Mouse (Mus musculus): ENCODE measurements at regions not wholly inside any gene's neighbourhood (a gene's known extent, or its start where the extent isn't known, plus 50 kb on each side); places are given as distances from the start of the nearest gene placed in this dataset.

DNA sequence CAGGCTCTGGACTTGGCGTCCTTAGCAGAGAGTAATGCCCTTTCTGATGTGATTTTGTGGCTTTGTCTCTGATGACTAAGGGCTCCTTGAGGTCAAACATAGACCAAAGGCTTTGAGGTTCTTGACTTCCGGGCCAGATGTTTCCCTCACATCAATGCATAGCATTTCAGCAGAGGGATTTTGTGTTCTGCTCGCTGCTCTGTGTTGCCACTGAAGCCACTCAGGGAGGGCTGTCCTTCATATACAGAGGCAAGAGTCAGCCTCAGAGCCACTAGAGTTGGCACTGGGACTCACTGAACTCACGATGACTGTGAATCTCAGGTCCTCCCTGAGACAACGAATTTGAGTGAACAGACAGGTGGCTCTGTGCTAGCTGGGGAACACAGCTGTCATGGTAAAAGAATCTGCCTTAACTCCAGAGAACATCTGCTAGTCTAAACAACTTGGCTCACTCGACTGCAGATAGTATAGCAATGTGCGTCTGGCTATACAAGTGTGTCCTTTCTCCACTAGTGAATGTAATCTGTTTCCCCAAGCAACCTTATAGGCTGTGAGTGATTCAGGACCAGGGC, 74.3 kb downstream of the Gp2 start:
- no peaks in the 10 kb centered on the region for H3K36me3 ChIP-seq
- no peak for ATAC-seq
- H3K4me2 ChIP-seq: no peak overlapping the region
- no peak overlapping the region for H3K27ac ChIP-seq
- no peak overlapping the region for H3K4me3 ChIP-seq
- H3K9ac ChIP-seq: no peak overlapping the region
- WGBS (ENCODE audit: insufficient replicate concordance): 57% methylated on average over 7 of the region's 7 CpGs
- H3K27me3 ChIP-seq (replicated peaks): no peaks in the 10 kb centered on the region
- no peaks in the 10 kb centered on the region for H3K4me1 ChIP-seq
- no peaks in the 10 kb centered on the region for H3K9me3 ChIP-seq (replicated peaks)

DNA sequence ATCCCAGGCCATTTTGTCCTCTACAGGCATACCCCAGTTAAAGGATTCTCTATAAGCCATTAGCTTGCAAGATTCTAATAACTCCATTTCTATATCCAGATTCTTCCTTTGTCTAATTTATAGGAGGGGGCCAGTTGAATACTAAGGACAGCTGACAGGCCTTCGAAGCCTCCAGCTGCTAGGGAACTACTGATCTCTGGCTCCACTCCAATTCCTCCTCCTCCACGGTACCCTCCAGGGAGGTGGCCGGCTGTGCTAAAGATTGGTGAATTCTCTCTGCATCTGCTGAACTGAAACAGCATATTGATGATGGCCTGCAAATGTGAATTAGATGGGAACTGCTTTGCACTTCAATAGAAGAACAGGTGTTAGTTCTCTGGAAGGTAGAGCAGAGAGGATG, 79.2 kb downstream of the Gp2 start:
- H3K27ac ChIP-seq: no peak overlapping the region
- H3K9ac ChIP-seq: no peak overlapping the region
- 52% methylated on average over 3 of the region's 3 CpGs for WGBS (ENCODE audit: insufficient replicate concordance)
- H3K36me3 ChIP-seq: no peaks in the 10 kb centered on the region
- no peak overlapping the region for H3K4me3 ChIP-seq
- H3K9me3 ChIP-seq (replicated peaks): no peaks in the 10 kb centered on the region
- no peaks in the 10 kb centered on the region for H3K4me1 ChIP-seq
- H3K4me2 ChIP-seq: no peak overlapping the region
- H3K27me3 ChIP-seq (replicated peaks): no peaks in the 10 kb centered on the region
- no peak for ATAC-seq

DNA sequence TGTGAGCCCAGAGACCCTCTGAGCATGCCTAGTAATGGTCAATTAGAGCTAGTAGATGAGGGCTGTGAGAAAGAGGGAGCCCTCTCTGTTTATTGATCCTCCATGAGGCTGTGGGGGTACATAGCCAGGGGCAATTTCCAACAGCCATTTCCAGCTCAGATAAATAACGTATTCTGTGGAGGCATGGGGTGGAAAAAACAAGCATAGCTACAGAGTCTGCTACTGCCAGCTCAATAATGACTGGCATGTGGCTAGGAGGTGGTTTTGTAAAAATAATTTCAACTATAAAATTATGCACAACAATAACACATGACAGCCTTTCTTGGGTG, 94.9 kb downstream of the Gp2 start:
- Histone ChIP-seq H3K27me3 (replicated peaks) (no peaks in the 10 kb centered on the region), H3K4me1 (no peaks in the 10 kb centered on the region), H3K9me3 (replicated peaks) (no peaks in the 10 kb centered on the region), H3K4me3 (no peak overlapping the region), H3K27ac (no peak overlapping the region), H3K4me2 (no peak overlapping the region), H3K9ac (no peak overlapping the region), H3K36me3 (no peaks in the 10 kb centered on the region)
- ATAC-seq: no peak
- 45% methylated on average over 1 of the region's 1 CpGs for WGBS (ENCODE audit: insufficient replicate concordance)

DNA sequence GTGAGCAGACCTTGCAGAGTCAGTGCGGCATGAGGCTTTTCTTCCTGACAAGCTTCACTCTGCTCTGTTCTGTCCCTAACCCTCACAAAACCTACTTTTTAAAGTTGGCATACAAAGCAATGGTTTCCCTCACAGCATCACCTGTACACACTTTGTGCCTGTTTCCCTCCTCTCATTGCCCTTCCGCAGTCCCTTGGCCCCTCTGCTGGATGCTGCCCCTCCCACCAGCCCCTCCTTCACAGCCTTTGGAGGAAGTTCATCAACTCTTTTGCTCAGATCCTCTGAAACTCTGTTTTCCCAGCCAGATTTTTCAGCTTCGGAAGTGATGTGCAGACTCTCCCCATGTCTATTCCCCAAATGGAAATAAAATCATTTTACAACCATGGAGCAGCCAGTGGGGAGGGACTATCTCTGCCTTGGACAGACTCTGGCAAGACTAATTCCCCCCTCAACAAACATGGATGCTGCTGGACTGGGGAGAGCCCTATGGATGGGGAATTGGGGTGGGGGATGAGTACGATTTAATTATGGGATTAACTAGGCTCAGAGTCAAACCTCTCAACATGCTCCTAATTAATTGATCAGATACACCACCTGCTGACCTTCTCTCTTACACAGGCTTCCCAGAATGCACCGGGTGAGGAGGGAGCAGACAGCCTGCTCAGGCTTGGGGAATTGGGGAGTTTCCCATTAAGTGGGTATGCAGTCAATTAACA, 95.4 kb downstream of the Gp2 start:
- no peaks in the 10 kb centered on the region for H3K4me1 ChIP-seq
- H3K4me2 ChIP-seq: no peak overlapping the region
- no peak overlapping the region for H3K27ac ChIP-seq
- ATAC-seq: no peak
- no peaks in the 10 kb centered on the region for H3K9me3 ChIP-seq (replicated peaks)
- no peaks in the 10 kb centered on the region for H3K36me3 ChIP-seq
- no peak overlapping the region for H3K9ac ChIP-seq
- no peak overlapping the region for H3K4me3 ChIP-seq
- WGBS (ENCODE audit: insufficient replicate concordance): 60% methylated on average over 5 of the region's 5 CpGs
- H3K27me3 ChIP-seq (replicated peaks): no peaks in the 10 kb centered on the region

DNA sequence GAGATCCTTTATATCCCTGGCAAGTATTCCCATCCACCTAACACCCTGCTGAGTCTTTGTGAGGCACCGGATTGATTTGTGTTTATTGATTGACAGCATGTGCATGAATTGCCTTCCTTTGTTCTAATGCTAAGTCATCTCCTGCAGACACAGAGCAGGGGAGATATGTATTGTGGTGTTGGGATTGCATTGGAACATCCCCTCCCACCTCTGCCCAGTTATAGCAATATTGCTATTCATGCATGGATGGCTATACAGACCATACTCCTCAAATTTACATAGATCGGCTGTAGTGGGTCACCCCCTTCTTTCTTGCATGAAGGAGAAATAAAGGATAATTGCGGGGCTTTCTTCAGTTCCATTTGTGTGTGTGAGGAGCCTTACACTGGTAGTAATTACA, 101.7 kb downstream of the Gp2 start:
- no peak for ATAC-seq
- 57% methylated on average over 3 of the region's 3 CpGs for WGBS (ENCODE audit: insufficient replicate concordance)

DNA sequence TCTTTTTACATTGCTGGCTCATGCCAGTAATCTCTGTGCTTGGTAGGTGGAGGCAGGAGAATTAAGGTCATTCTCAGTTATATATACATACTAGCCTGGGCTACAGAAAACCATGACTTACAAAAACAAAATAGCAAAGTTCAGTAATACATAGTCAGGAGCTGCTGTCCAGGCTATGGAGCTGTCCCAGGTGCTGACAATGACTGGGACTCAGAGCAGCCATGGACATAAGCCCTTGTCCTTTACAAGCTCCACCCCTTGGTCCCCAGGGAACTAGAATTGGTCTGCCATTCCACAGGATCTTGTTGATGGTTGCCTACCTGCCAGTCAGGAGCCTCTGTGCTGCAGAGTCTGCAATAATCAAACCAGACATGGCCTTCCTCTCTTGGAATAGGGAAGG, 102.8 kb downstream of the Gp2 start:
- H3K4me2 ChIP-seq: no peak overlapping the region
- no peak overlapping the region for H3K4me3 ChIP-seq
- H3K36me3 ChIP-seq: no peaks in the 10 kb centered on the region
- H3K4me1 ChIP-seq: no peaks in the 10 kb centered on the region
- H3K27ac ChIP-seq: no peak overlapping the region
- no peaks in the 10 kb centered on the region for H3K27me3 ChIP-seq (replicated peaks)
- no peak overlapping the region for H3K9ac ChIP-seq
- no peaks in the 10 kb centered on the region for H3K9me3 ChIP-seq (replicated peaks)
- no peak for ATAC-seq

More for the DNA sequence above, 101.7 kb downstream of the Gp2 start:
- H3K9me3 ChIP-seq (replicated peaks): no peaks in the 10 kb centered on the region
- H3K4me2 ChIP-seq: no peak overlapping the region
- no peaks in the 10 kb centered on the region for H3K4me1 ChIP-seq
- H3K27ac ChIP-seq: no peak overlapping the region
- H3K4me3 ChIP-seq: no peak overlapping the region
- no peaks in the 10 kb centered on the region for H3K36me3 ChIP-seq
- no peak overlapping the region for H3K9ac ChIP-seq
- H3K27me3 ChIP-seq (replicated peaks): no peaks in the 10 kb centered on the region

DNA sequence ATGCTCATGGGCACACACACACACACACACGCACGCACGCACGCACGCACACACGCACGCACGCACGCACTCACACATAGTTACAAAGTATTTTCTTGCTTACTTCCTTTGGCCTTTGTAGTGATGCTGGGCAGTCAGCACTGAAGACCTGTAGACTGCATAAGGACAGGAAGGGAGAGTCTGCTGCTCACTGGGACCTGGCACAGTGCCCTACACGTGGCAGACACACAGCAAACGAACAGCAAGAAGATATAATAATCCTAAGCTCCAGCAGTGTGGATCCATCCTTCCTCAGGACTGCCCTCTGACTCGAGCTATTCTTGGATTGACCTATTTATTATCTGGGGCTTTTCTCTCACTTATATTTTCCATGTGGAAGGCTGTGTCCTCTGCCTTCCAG, 106.5 kb downstream of the Gp2 start:
- H3K27me3 ChIP-seq (replicated peaks): no peaks in the 10 kb centered on the region
- no peaks in the 10 kb centered on the region for H3K4me1 ChIP-seq
- no peak overlapping the region for H3K9ac ChIP-seq
- H3K36me3 ChIP-seq: no peaks in the 10 kb centered on the region
- no peak overlapping the region for H3K27ac ChIP-seq
- H3K4me3 ChIP-seq: no peak overlapping the region
- ATAC-seq: no peak
- no peaks in the 10 kb centered on the region for H3K9me3 ChIP-seq (replicated peaks)
- 80% methylated on average over 12 of the region's 12 CpGs for WGBS (ENCODE audit: insufficient replicate concordance)
- H3K4me2 ChIP-seq: no peak overlapping the region

DNA sequence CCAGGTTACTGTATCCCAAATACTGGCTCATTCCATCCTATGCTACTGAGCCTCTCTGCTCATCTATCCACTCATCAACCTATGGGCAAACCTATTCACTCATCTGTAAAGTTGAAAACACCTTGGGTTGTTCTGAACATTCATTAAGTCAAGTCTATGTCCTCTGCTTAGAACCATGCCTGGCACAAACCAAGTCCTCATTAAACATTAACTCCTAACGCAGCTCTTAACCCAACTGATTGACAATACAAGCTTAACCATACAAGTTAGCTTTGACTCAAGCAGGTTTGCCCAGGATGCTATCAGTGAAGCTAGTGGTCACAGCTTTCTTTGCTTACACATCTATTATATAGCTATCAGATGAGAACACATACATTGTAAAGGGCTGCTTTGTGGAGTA, 108.4 kb downstream of the Gp2 start:
- Histone ChIP-seq H3K27ac (no peak overlapping the region), H3K4me3 (no peak overlapping the region), H3K36me3 (no peaks in the 10 kb centered on the region), H3K4me1 (no peaks in the 10 kb centered on the region), H3K27me3 (replicated peaks) (no peaks in the 10 kb centered on the region), H3K9me3 (replicated peaks) (no peaks in the 10 kb centered on the region), H3K9ac (no peak overlapping the region), H3K4me2 (no peak overlapping the region)
- 52% methylated on average over 1 of the region's 1 CpGs for WGBS (ENCODE audit: insufficient replicate concordance)
- no peak for ATAC-seq

GRCm38 (mm10) chr7:119343380-119343779, 115.7 kb downstream of the Gp2 start:
- Histone ChIP-seq H3K27ac (no peak overlapping the region), H3K36me3 (no peaks in the 10 kb centered on the region), H3K4me3 (no peak overlapping the region), H3K27me3 (replicated peaks) (no peaks in the 10 kb centered on the region), H3K4me2 (no peak overlapping the region), H3K4me1 (no peaks in the 10 kb centered on the region), H3K9me3 (replicated peaks) (no peaks in the 10 kb centered on the region), H3K9ac (no peak overlapping the region)
- 29% methylated on average over 1 of the region's 1 CpGs for WGBS (ENCODE audit: insufficient replicate concordance)
- no peak for ATAC-seq

- Histone ChIP-seq H3K9me3 (replicated peaks) (no peaks in the 10 kb centered on the region), H3K27ac (no peak overlapping the region), H3K9ac (no peak overlapping the region), H3K36me3 (no peaks in the 10 kb centered on the region), H3K4me3 (no peak overlapping the region), H3K4me2 (no peak overlapping the region), H3K27me3 (replicated peaks) (0 out of 2 replicates have a peak, but pooled peaks cover 4% of the 10 kb centered on the region), H3K4me1 (no peaks in the 10 kb centered on the region)
- no peak for ATAC-seq
- WGBS (ENCODE audit: insufficient replicate concordance): 73% methylated on average over 1 of the region's 1 CpGs
Measured at GRCm38 (mm10) chr7:119333102-119333501, 126.0 kb downstream of the Gp2 start.

DNA sequence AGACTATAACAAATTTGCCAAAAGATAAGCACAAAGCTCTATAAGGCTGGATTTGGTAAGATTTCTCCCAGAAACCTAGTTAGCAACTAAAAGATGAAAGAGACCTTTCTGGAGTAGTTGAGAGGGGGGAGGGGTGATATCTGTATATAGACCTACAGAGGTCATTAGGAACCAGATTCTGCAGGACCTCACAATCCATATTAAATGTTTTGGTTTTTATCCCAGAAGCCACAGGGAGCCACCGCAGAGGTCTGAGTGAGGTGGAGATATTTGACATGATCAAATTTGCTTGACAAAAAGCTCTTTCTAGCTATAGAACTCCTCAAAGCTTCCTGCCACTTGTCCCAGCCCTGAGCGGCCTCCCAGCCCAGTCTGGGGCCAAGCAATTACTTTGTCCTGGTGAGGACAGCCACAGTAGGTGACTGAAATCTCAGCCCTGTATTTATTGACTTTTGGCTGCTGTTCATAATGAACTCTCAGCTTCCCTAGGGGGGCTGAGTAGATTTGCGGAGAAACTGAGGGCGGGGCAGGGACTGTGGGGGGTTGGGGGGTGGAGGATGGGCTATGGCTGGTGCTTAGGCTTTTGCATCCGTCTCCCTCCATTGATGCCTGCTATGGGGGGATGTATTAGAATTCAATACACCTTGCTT, 128.5 kb downstream of the Gp2 start:
- H3K27ac ChIP-seq: no peak overlapping the region
- no peaks in the 10 kb centered on the region for H3K36me3 ChIP-seq
- no peaks in the 10 kb centered on the region for H3K4me1 ChIP-seq
- H3K9ac ChIP-seq: no peak overlapping the region
- ATAC-seq: no peak
- no peaks in the 10 kb centered on the region for H3K9me3 ChIP-seq (replicated peaks)
- 16% methylated on average over 5 of the region's 5 CpGs for WGBS (ENCODE audit: insufficient replicate concordance)
- no peak overlapping the region for H3K4me2 ChIP-seq
- 0 out of 2 replicates have a peak, but pooled peaks cover 4% of the 10 kb centered on the region for H3K27me3 ChIP-seq (replicated peaks)
- no peak overlapping the region for H3K4me3 ChIP-seq

DNA sequence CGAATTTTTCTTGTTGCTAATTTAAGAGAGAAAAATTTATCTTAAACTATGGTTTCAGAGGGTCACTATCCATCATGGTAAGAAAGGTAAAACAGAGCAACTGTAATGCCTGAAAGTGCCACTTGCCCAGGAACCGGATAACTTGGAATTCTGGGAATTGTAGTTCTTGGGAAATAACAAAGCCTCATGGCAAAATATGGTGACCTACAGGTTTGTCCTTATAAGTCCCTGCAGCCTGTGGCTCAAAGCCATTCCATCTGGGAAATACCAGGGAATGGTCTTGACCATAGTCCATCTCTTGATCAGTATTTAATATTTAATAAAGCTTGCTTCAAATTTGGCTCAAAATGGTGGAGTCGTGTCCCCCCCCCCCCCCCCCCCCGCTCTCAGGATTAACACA, 111.9 kb upstream of the Gpr139 start:
- no peak overlapping the region for H3K9ac ChIP-seq
- 47% methylated on average over 2 of the region's 4 CpGs for WGBS (ENCODE audit: insufficient replicate concordance)
- no peak for ATAC-seq
- H3K9me3 ChIP-seq (replicated peaks): no peaks in the 10 kb centered on the region
- H3K4me3 ChIP-seq: no peak overlapping the region
- H3K27ac ChIP-seq: no peak overlapping the region
- H3K4me2 ChIP-seq: no peak overlapping the region
- H3K36me3 ChIP-seq: no peaks in the 10 kb centered on the region
- H3K27me3 ChIP-seq (replicated peaks): no peaks in the 10 kb centered on the region
- H3K4me1 ChIP-seq: no peaks in the 10 kb centered on the region

DNA sequence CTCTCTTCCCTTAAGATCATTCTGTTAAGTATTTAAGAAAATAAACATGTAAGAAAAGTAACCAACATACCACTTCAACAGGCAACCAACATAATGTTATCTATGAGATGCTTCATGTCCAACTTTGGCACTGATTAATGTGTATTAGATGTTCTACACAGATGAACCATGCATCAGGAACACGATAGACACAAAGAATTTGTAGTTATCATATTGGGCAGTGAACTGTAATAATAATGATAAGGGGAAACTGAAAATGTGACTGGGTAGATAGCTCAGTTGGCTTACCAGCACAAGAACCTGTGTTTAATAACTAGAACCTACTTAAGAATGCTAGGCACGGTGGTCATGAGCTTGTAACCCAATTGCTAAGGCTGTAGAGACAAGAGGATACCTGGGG, 107.0 kb upstream of the Gpr139 start:
- H3K4me1 ChIP-seq: no peaks in the 10 kb centered on the region
- H3K9ac ChIP-seq: no peak overlapping the region
- 29% methylated on average over 2 of the region's 2 CpGs for WGBS (ENCODE audit: insufficient replicate concordance)
- H3K4me2 ChIP-seq: no peak overlapping the region
- no peaks in the 10 kb centered on the region for H3K36me3 ChIP-seq
- ATAC-seq: no peak
- no peak overlapping the region for H3K27ac ChIP-seq
- H3K9me3 ChIP-seq (replicated peaks): no peaks in the 10 kb centered on the region
- H3K27me3 ChIP-seq (replicated peaks): no peaks in the 10 kb centered on the region
- H3K4me3 ChIP-seq: no peak overlapping the region
